Mouse (Mus musculus): Measurements from ENCODE around the gene Gm20388. TPM values are rescaled to one million over a fixed set of nuclear protein-coding genes. Genes with fewer than 3 reads are reported as not detected.

Gene Gm20388
- polyA plus RNA-seq, 1 experiment from 2014 or later = 5.3 TPM

DNA sequence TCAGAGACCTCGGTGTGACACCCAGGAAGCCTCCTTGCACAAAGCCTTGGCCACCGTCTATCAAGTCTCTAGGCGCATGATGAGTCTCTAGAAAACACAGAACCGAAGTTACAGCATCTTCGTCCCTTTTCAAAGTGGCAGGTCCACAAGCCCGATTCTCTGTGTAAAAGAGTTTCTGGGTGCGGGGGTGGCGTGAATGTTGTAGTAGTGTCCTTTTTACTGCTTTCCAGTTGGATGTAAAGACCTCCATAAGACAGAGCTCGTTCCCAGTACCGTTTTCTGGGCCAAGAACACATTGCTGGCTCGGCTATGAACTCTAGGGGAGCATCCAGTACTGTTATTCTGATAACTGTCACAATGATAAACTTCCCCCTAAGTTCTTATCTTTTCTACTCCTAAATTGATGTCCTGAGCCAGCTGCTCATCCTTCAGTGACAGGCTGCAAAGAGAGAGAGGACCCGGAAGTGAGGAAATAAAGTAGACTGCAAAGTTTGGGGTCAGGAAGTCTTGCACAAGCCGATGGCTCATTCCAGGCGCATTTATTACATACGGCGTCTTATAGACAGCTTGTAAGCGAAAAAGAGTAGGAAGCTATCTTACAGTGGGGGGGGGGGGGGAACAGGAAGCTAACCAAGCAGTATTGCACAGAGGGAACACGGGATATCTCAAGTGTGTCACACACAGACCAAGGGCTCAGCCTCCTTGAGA lies 1614.6 kb downstream of the Gm20388 start:
- H3K9me3 ChIP-seq (ENCODE audit: control insufficient read depth, low read length) = no peaks in the 10 kb centered on the region
- H3K4me1 ChIP-seq (replicated peaks; ENCODE audit: control insufficient read depth, insufficient read depth, low read length) = no peaks in the 10 kb centered on the region
- DNase-seq (ENCODE audit: low spot score) (no peak), ATAC-seq (replicated peaks; ENCODE audit: low FRiP score) (no peak)
- no peaks in the 10 kb centered on the region for H3K36me3 ChIP-seq (ENCODE audit: control insufficient read depth, insufficient read depth, low read length)
- H3K27me3 ChIP-seq (replicated peaks; ENCODE audit: control insufficient read depth, insufficient read depth, low read length) = no peaks in the 10 kb centered on the region
- H3K27ac ChIP-seq (ENCODE audit: low read depth, low read length) = no peak overlapping the region
- no peak overlapping the region for H3K9ac ChIP-seq (ENCODE audit: low read depth, low read length)
- H3K4me3 ChIP-seq (ENCODE audit: low read depth, low read length) = no peak overlapping the region
- H3K4me2 ChIP-seq = no peak overlapping the region
- 60% methylated on average over 18 of the region's 18 CpGs for WGBS

DNA sequence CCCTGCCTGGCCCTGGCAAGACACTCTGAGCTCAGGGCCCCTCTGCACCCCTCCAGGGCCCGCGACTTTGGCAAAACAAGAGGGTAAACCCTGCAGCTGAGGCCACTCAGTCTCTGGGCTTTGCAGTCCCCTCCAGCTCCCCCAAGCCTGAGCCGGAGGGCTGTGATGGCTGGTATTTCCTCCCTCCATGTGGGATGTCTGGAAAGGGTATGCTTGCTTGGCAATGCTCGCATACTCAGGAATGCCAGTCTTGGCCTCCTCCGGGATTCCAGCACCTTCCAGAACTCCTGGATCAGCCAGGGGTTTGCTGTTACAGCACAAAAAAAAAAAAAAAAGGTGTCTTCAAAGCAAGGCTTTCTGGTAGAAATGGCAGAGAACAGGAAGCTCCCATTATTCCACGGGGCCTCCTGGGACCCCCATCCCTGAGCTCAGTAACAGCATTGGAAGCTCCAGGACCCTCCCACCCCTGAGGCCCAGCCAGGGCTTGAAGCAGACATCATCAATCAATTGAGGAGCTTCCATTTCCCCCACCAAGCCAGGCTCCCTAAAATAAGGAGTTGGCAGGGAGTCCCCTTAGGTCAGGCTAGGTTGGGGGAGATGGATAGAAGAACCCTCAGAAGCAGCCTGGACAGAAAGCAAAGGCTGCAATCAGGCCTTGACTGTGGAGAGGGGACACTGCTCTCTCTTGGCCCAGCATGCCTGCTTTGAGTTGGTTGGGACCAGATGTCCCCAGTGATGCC lies 1616.3 kb downstream of the Gm20388 start:
- Histone ChIP-seq H3K36me3 (ENCODE audit: control insufficient read depth, insufficient read depth, low read length) (no peaks in the 10 kb centered on the region), H3K27ac (ENCODE audit: low read depth, low read length) (no peak overlapping the region), H3K27me3 (replicated peaks; ENCODE audit: control insufficient read depth, insufficient read depth, low read length) (no peaks in the 10 kb centered on the region), H3K4me1 (replicated peaks; ENCODE audit: control insufficient read depth, insufficient read depth, low read length) (no peaks in the 10 kb centered on the region), H3K4me3 (ENCODE audit: low read depth, low read length) (no peak overlapping the region), H3K9ac (ENCODE audit: low read depth, low read length) (no peak overlapping the region), H3K4me2 (no peak overlapping the region), H3K9me3 (ENCODE audit: control insufficient read depth, low read length) (no peaks in the 10 kb centered on the region)
- ATAC-seq (replicated peaks; ENCODE audit: low FRiP score) = no peak
- no peak for DNase-seq (ENCODE audit: low spot score)
- WGBS = 53% methylated on average over 6 of the region's 6 CpGs

DNA sequence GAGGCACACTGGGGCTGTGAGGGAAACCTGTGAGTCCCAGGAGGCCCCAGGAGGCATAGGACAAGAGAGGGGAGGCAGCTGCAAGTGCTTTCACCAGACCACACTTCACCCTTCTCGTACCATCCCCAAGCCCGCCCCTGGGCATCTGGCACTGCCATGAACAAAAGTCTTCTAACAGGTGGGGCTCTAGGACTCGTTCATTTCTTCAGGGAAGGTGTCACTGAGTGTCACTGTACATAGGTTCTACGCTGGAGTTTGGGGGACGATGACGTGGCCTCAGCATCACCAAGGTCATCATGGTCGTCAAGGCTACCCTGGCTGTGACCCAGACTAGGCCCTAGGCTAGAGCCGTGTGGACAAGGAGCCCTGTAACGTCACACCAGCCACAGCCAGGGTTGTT lies 1617.1 kb downstream of the Gm20388 start:
- Histone ChIP-seq H3K4me2 (no peak overlapping the region), H3K36me3 (ENCODE audit: control insufficient read depth, insufficient read depth, low read length) (no peaks in the 10 kb centered on the region), H3K4me3 (ENCODE audit: low read depth, low read length) (no peak overlapping the region), H3K27ac (ENCODE audit: low read depth, low read length) (no peak overlapping the region), H3K4me1 (replicated peaks; ENCODE audit: control insufficient read depth, insufficient read depth, low read length) (no peaks in the 10 kb centered on the region), H3K9ac (ENCODE audit: low read depth, low read length) (no peak overlapping the region), H3K9me3 (ENCODE audit: control insufficient read depth, low read length) (no peaks in the 10 kb centered on the region), H3K27me3 (replicated peaks; ENCODE audit: control insufficient read depth, insufficient read depth, low read length) (no peaks in the 10 kb centered on the region)
- ATAC-seq (replicated peaks; ENCODE audit: low FRiP score) (no peak), DNase-seq (ENCODE audit: low spot score) (no peak)
- WGBS = 78% methylated on average over 9 of the region's 9 CpGs

DNA sequence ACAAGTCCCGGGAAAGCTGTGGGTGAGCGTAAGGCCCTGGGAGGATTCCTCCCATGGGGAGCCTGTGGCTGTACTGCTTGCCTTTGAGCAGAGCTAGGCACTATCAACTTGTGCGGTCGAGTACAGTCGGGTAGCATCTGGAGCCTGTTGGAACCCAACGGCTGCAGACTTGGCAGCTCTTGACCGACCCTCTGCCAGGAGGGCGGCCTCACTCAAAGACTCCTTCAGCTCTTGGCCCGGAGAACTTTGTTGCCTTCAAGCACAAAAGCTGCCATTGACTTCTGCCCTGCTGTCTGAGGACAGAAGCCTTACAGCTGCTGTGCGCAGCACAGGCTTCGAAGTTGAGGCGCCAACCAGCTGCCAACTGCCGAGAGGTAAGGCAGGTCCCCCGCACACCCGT lies 1618.1 kb downstream of the Gm20388 start:
- no peak overlapping the region for H3K4me2 ChIP-seq
- H3K36me3 ChIP-seq (ENCODE audit: control insufficient read depth, insufficient read depth, low read length) = no peaks in the 10 kb centered on the region
- WGBS = 88% methylated on average over 15 of the region's 15 CpGs
- DNase-seq (ENCODE audit: low spot score) = no peak
- no peak for ATAC-seq (replicated peaks; ENCODE audit: low FRiP score)
- no peaks in the 10 kb centered on the region for H3K27me3 ChIP-seq (replicated peaks; ENCODE audit: control insufficient read depth, insufficient read depth, low read length)
- H3K4me3 ChIP-seq (ENCODE audit: low read depth, low read length) = no peak overlapping the region
- no peak overlapping the region for H3K27ac ChIP-seq (ENCODE audit: low read depth, low read length)
- H3K4me1 ChIP-seq (replicated peaks; ENCODE audit: control insufficient read depth, insufficient read depth, low read length) = no peaks in the 10 kb centered on the region
- no peaks in the 10 kb centered on the region for H3K9me3 ChIP-seq (ENCODE audit: control insufficient read depth, low read length)
- no peak overlapping the region for H3K9ac ChIP-seq (ENCODE audit: low read depth, low read length)

DNA sequence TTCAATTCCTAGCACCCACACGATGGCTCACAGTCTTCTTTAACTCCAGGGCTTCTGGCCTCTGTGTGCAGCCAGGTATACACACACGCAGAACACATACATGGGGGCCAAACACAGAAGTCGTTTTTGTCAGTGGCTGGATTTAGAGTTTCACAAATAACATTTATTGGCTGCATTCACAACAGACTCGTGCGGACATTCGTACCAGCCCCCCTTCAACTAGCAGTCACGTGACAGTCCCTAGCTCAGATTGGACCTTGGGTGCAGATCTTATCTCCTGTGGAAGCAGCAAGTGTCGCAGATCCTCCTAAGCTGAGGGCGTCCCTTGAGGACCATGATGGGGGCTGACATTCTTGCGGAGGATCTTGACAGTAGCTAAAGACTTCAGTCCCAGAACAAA lies 1620.0 kb downstream of the Gm20388 start:
- 76% methylated on average over 10 of the region's 10 CpGs for WGBS
- no peak overlapping the region for H3K4me3 ChIP-seq (ENCODE audit: low read depth, low read length)
- H3K36me3 ChIP-seq (ENCODE audit: control insufficient read depth, insufficient read depth, low read length) = no peaks in the 10 kb centered on the region

DNA sequence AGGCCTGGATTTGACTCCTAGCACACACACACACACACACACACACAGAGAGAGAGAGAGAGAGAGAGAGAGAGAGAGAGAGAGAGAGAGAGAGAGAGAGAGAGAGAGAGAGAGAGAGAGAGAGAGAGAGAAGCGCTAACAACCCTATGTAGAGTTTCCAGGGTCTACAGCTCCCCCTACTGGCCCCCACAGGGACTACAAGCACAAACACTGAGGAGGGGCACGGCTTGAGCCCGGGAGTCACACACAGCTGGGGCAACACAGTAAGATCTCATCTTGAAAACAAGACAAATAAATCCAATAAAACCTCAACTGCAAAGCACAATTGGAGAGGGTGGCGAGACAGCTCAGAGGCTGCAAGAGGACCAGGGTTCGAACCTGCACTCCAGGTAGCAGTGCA lies 1621.7 kb downstream of the Gm20388 start:
- Histone ChIP-seq H3K9me3 (ENCODE audit: control insufficient read depth, low read length) (no peaks in the 10 kb centered on the region), H3K27me3 (replicated peaks; ENCODE audit: control insufficient read depth, insufficient read depth, low read length) (no peaks in the 10 kb centered on the region), H3K9ac (ENCODE audit: low read depth, low read length) (no peak overlapping the region), H3K27ac (ENCODE audit: low read depth, low read length) (no peak overlapping the region), H3K4me1 (replicated peaks; ENCODE audit: control insufficient read depth, insufficient read depth, low read length) (no peaks in the 10 kb centered on the region), H3K4me2 (no peak overlapping the region), H3K4me3 (ENCODE audit: low read depth, low read length) (no peak overlapping the region), H3K36me3 (ENCODE audit: control insufficient read depth, insufficient read depth, low read length) (no peaks in the 10 kb centered on the region)
- WGBS = 44% methylated on average over 5 of the region's 5 CpGs
- DNase-seq (ENCODE audit: low spot score) (no peak), ATAC-seq (replicated peaks; ENCODE audit: low FRiP score) (no peak)

More for the DNA sequence above, 1620.0 kb downstream of the Gm20388 start:
- Histone ChIP-seq H3K27ac (ENCODE audit: low read depth, low read length) (no peak overlapping the region), H3K9ac (ENCODE audit: low read depth, low read length) (no peak overlapping the region), H3K9me3 (ENCODE audit: control insufficient read depth, low read length) (no peaks in the 10 kb centered on the region), H3K4me2 (no peak overlapping the region), H3K27me3 (replicated peaks; ENCODE audit: control insufficient read depth, insufficient read depth, low read length) (no peaks in the 10 kb centered on the region), H3K4me1 (replicated peaks; ENCODE audit: control insufficient read depth, insufficient read depth, low read length) (no peaks in the 10 kb centered on the region)
- DNase-seq (ENCODE audit: low spot score) = no peak
- ATAC-seq (replicated peaks; ENCODE audit: low FRiP score) = no peak

DNA sequence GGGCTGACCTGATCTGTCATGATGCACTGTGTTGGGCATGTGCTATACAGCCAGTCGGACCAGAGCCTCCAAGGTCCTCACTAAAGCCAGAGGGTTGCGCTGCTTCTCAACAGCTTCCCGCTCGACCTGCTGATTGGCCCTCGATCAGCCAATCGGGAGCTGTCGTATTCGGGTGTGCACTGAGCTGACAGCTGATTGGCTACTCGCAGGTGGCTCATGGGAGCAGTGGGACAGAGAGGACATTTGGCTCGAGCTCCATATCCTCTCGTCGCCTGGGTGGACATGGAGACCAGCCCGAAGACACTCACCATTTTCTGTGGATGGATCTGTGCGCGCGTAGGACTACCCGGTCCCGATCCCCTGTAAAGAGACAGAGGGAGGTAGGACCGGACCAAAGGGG lies 1631.2 kb downstream of the Gm20388 start:
- Histone ChIP-seq H3K4me2 (no peak overlapping the region), H3K36me3 (ENCODE audit: control insufficient read depth, insufficient read depth, low read length) (no peaks in the 10 kb centered on the region), H3K9ac (ENCODE audit: low read depth, low read length) (no peak overlapping the region), H3K4me1 (replicated peaks; ENCODE audit: control insufficient read depth, insufficient read depth, low read length) (no peaks in the 10 kb centered on the region), H3K27me3 (replicated peaks; ENCODE audit: control insufficient read depth, insufficient read depth, low read length) (peaks cover 7% of the 10 kb centered on the region; the same call in 1 of the 2 replicates), H3K27ac (ENCODE audit: low read depth, low read length) (no peak overlapping the region), H3K4me3 (ENCODE audit: low read depth, low read length) (no peak overlapping the region), H3K9me3 (ENCODE audit: control insufficient read depth, low read length) (no peaks in the 10 kb centered on the region)
- ATAC-seq (replicated peaks; ENCODE audit: low FRiP score) (no peak; the same call in 1 of the 2 replicates), DNase-seq (ENCODE audit: low spot score) (no peak)
- WGBS = 63% methylated on average over 19 of the region's 19 CpGs

DNA sequence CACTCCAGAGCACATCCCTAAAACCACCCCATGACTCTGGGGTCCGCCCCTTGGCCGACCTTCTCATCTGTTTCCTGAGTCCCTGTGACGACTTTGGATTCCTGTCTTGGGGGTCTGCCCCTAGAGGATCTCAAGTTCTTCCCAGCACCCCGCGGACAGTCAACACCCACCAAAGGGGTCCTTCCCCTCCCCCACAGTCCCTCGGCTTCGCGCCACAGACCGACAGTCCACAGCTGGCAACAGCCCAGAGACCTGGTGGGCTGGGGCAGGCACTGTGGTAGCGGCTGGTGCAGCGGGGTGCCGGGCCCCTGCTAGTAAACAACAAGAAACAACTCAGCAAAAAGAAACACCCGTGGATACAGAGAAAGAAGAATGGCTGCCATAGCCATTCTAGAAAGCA lies 1632.3 kb downstream of the Gm20388 start:
- no peak overlapping the region for H3K4me3 ChIP-seq (ENCODE audit: low read depth, low read length)
- no peaks in the 10 kb centered on the region for H3K4me1 ChIP-seq (replicated peaks; ENCODE audit: control insufficient read depth, insufficient read depth, low read length)
- H3K27me3 ChIP-seq (replicated peaks; ENCODE audit: control insufficient read depth, insufficient read depth, low read length) = peaks cover 7% of the 10 kb centered on the region; the same call in 1 of the 2 replicates
- H3K9ac ChIP-seq (ENCODE audit: low read depth, low read length) = no peak overlapping the region
- WGBS = 64% methylated on average over 13 of the region's 13 CpGs
- DNase-seq (ENCODE audit: low spot score) (no peak), ATAC-seq (replicated peaks; ENCODE audit: low FRiP score) (no peak)
- H3K4me2 ChIP-seq = no peak overlapping the region
- H3K27ac ChIP-seq (ENCODE audit: low read depth, low read length) = no peak overlapping the region
- H3K36me3 ChIP-seq (ENCODE audit: control insufficient read depth, insufficient read depth, low read length) = no peaks in the 10 kb centered on the region
- no peaks in the 10 kb centered on the region for H3K9me3 ChIP-seq (ENCODE audit: control insufficient read depth, low read length)
